Mouse (Mus musculus) bone marrow macrophage, adult 2 months (primary cell): ENCODE results near the gene Inhbc. TPM values are rescaled to one million over a fixed set of nuclear protein-coding genes. Genes with fewer than 3 reads are reported as not detected.

Experiments
- H3K27ac ChIP-seq: 2 replicates; pipeline ENCODE4 v1.5.1; 2012; ENCODE audit warnings: low read depth, low read length; ENCODE audit not compliant: insufficient read depth
- H3K4me1 ChIP-seq: 2 replicates; pipeline ENCODE4 v1.6.1; 2012; ENCODE audit warnings: low read length; ENCODE audit not compliant: control insufficient read depth, insufficient read depth
- H3K4me3 ChIP-seq: 2 replicates; pipeline ENCODE4 v1.5.1; 2012; ENCODE audit warnings: mild to moderate bottlenecking, low read length, moderate library complexity; ENCODE audit not compliant: insufficient read depth
- CTCF ChIP-seq: IDR thresholded peaks from 2 replicates; pipeline ENCODE4 v1.5.1; 2012; ENCODE audit warnings: low read depth, mild to moderate bottlenecking, low read length, moderate library complexity
- POLR2A ChIP-seq: IDR thresholded peaks from 2 replicates; pipeline ENCODE4 v1.6.1; 2012; ENCODE audit warnings: mild to moderate bottlenecking, low read depth, low read length, borderline replicate concordance
- polyA plus RNA-seq: library from polyadenylated mRNA; stranded (reverse); fragments of >200 nt; gene quantifications from 2 replicates; pipeline ENCODE4 v1.2.4, GENCODE M21; 2012; ENCODE audit not compliant: missing spikeins, insufficient read depth, insufficient read length

Gene Inhbc
- polyA plus RNA-seq, 1 experiment: not detected

DNA sequence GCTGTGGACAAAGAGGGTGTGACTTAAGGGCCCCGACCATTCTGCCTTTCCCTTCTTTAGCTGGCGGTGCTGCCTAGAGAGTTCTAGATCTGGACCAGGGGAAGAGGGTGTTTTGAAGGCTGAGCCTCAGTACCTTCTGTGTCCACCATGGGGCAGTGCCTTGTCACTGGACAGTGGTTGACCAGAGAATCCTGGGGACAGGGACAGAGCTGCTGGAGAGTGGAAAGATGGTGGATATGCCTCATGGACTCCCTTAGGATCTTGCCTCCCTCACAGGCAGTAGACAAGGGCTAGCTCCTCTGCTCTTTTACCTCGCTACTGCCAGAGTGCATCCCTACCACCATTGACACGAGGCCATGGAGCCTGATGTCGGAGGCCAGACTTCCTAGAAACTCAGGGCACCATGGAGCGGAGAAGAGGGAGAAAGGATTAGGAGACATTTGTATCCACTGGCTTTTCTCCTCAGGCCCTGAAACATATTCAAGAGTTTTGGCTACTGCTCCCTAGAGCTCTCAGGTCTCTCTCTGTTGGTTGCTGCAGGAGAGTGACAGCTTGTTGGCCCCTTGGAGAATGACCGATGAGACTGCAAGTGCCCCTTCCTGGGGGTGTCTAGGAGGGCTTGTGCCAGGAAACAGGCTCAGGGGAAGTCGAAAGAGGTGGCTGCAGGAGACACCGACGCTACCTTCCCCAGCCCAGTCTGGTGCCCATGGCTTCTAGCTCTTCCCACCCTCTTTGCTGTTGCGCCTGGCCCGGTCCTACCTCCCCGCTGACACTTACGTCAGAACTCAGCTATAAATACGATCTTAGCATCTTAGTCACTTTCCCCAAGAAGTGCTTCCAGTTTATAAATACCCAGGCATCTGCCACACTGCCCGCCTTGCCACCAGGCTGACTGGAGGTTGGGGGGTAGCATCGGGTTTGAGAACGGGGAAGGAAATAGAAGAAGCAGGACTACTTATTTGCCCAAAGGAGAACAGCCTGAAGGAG, 16.0 kb downstream of the Inhbc start, which contains the start of gene Inhbe:
Inhbe (minus strand) TSS at position 503 of the 987 bp plus-strand sequence.
- TF ChIP-seq POLR2A: no peak
- TF ChIP-seq CTCF: peak; percentile 63
- peaks cover 24% of the 10 kb centered on the region for H3K4me1 ChIP-seq
- H3K27ac ChIP-seq: peak within 1 kb of the TSS; percentile 20; the same call in 1 of the 2 replicates
- H3K4me3 ChIP-seq: 0 out of 2 replicates have a peak within 1 kb of the TSS, but pooled peaks have one; percentile 7

GRCm38 (mm10) chr10:127352766-127353165, 17.5 kb downstream of the Inhbc start:
- no peak for TF ChIP-seq POLR2A
- no peak for TF ChIP-seq CTCF
- Histone ChIP-seq H3K27ac (no peak overlapping the region), H3K4me3 (no peak overlapping the region), H3K4me1 (peaks cover 15% of the 10 kb centered on the region)

- TF ChIP-seq POLR2A (no peak), CTCF (no peak)
- no peak overlapping the region for H3K27ac ChIP-seq
- no peak overlapping the region for H3K4me3 ChIP-seq
- H3K4me1 ChIP-seq: peaks cover 15% of the 10 kb centered on the region
Observed at GRCm38 (mm10) chr10:127352187-127352586, 18.0 kb downstream of the Inhbc start.

DNA sequence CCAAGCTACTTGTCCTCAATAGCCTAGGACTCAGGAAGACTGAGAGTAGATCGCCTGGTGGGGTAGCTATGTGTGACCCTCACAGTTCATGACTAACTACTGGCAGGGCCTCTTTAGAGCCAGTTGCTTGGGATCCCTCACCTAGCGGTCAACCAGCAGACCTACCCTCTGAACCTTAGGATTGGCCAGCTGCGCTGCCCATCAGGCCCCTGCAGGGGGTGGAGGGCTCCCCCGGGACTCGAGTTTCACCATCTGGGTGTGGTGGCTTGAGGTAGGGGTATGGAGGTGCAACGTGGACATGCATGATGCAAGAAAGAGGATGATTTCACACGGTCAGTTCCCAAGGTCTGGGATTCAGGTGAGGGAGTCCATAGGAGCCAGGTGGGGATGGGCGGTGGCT, 18.5 kb downstream of the Inhbc start:
- peaks cover 15% of the 10 kb centered on the region for H3K4me1 ChIP-seq
- no peak overlapping the region for H3K27ac ChIP-seq
- no peak for TF ChIP-seq POLR2A
- TF ChIP-seq CTCF: no peak
- H3K4me3 ChIP-seq: no peak overlapping the region

GRCm38 (mm10) chr10:127351285-127351595, 19.0 kb downstream of the Inhbc start:
- TF ChIP-seq POLR2A (no peak), CTCF (no peak)
- peaks cover 15% of the 10 kb centered on the region for H3K4me1 ChIP-seq
- no peak overlapping the region for H3K27ac ChIP-seq
- H3K4me3 ChIP-seq: no peak overlapping the region

GRCm38 (mm10) chr10:127350594-127351284, 19.5 kb downstream of the Inhbc start:
- no peak overlapping the region for H3K27ac ChIP-seq
- TF ChIP-seq POLR2A (no peak), CTCF (peak; percentile 59)
- H3K4me3 ChIP-seq: peak overlapping the region; percentile 27; the same call in 1 of the 2 replicates
- peaks cover 15% of the 10 kb centered on the region for H3K4me1 ChIP-seq

DNA sequence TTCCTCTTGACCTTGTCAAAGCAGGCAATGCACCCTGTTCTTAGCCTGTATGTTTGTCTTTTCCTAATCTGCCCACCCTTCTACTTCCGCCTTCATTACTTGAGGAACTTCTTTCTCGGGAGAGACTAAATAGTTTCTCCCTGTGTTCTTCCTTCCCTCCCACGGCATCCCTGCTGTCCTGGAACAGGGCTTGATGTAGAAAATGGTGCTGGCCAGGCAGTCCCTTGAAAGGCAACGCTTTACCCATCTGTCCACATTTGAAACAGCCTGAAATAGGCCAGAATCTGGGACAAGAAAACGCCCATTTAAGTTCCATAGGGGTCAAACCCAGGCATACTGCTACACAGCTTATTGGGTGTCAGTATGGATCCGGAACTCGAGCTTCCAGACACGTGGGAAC, 20.4 kb downstream of the Inhbc start:
- TF ChIP-seq CTCF (no peak), POLR2A (no peak)
- no peak overlapping the region for H3K27ac ChIP-seq
- H3K4me1 ChIP-seq: peaks cover 8% of the 10 kb centered on the region
- H3K4me3 ChIP-seq: no peak overlapping the region

DNA sequence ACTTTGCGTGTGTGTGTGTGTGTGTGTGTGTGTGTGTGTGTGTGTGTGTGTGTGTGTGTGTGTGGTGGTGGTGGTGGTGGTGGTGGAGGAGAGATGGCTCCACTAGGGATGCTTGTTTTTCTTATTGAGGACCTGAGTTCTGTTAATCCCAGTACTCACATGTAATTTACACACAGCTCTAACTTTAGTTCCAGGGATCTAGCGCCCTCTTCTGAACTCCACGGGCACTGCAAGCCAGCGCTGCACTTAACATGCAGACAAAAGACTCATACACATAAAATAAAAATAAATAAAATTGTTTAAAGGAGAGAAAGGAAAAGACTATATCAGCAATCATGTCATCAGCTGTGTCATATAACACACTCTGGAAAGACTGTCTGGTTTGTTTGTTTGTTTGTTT, 21.3 kb downstream of the Inhbc start:
- no peak for TF ChIP-seq CTCF
- peaks cover under 1% of the 10 kb centered on the region for H3K4me1 ChIP-seq

GRCm38 (mm10) chr10:127346173-127346572, 24.1 kb downstream of the Inhbc start:
- Histone ChIP-seq H3K4me3 (no peak overlapping the region), H3K4me1 (no peaks in the 10 kb centered on the region; the same call in 1 of the 2 replicates), H3K27ac (no peak overlapping the region)
- no peak for TF ChIP-seq CTCF
- no peak for TF ChIP-seq POLR2A

More for the DNA sequence above, 21.3 kb downstream of the Inhbc start:
- no peak overlapping the region for H3K27ac ChIP-seq
- no peak overlapping the region for H3K4me3 ChIP-seq

- Histone ChIP-seq H3K4me1 (0 out of 2 replicates have a peak, but pooled peaks cover 4% of the 10 kb centered on the region), H3K4me3 (no peak overlapping the region), H3K27ac (no peak overlapping the region)
- TF ChIP-seq CTCF: no peak
- TF ChIP-seq POLR2A: no peak
Observed at GRCm38 (mm10) chr10:127343029-127343428, 27.2 kb downstream of the Inhbc start.
